Mouse (Mus musculus) T-helper 17 cell (primary cell): Measurements from ENCODE around the gene Wfs1.

Experiments used
- in situ Hi-C, 2 experiments: fragments of 300-600 bp; cut with MboI, MseI; formaldehyde crosslinking; loops; 1 replicate in 1 of 2; 2 replicates in 1 of 2; pipeline ENCODE4 v1.15.1; 2025; ENCODE audit warnings: high pct_unique_total_duplicates in 2 of 2

Gene Wfs1

DNA sequence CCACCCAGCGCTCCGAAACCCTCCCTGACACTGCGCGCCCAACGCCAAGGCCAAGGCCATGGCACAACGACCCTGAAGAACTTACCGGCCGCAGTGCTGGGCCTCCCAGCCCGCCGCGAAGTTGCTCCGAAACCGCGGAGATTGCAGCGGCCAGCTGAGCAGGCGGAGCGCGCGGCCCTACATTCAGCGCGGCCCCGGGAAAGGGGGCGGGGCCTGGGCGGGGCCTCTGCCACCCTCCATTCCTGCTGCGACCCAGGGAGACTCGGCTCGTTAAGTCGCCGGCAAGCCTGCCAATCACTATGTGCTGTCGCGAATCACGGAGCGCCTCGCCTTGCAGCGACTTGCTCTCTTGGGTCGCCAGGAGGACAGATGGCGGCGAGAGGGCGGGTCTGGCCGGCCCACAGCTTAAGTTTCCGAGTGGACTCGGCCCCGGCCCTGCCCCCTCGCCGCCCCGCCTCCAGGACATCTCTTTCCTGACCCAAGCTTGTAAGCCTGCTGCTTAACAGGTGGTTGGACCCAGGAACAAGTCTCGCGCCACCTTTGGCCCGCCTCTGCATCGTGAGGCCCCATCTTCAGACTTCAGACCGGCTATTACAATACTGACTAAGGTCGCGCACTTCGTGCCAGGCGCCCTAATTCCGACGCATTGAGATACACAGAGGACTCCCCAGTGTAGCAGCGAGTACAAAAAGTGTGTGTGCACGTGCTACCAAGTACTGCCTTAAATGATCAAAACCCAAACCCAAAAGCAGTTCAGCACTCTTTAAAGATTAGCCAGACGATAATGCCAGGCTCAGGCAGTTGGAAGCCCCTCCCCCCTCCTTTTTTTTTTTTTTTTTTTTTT, at the start of gene Wfs1:
TSS of gene Wfs1 (minus strand) at position 425 of the 844 bp plus-strand sequence.
- in situ Hi-C loops: no loop called here

DNA sequence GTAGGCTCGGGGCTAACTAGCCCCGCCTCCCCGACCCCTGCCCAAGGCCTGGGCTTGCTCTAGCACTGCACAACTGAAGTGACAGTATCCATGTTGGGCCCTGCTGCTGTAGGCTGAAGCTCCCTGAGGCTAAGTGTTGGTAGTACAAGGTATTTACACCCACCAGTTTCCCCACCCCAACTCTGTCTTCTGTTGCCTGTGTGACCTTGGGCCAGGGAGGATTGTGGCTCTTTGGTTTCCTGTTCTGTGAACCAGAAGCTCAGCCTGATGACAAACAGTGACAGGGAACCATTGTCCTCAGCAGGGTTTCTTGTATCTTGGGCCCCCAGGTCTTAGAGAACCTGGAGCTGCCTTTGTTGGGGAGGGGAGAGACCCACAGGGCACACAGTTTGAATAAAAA, 47.9 kb upstream of the Wfs1 start:
- in situ Hi-C loops: loop anchor here in 1 of 2 experiments (10.0 kb wide), 1 partner anchor 68 kb away; no protein-coding TSS in a partner anchor

DNA sequence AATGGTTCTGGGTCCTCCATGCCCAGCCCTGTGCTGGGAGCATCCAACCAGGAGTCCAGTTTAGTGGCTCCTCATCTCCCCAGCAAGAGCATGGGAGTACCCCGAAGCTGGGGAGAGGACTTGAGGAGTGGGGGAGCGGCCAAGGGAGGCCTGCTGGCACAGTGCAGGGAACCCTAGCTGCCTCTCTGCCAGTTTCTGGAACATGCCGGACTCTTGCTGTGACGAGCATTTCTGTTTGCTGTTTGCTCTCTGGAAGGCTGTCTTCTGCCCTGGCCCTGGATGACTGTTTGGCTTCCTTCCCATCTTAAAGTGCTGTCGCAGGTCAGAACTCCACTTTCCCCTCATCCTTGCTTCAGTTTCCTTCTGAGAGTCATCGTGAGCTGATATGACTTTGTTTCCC, 46.9 kb upstream of the Wfs1 start:
- in situ Hi-C loops: loop anchor here in 1 of 2 experiments (10.0 kb wide), 1 partner anchor 69 kb away; no protein-coding TSS in a partner anchor

DNA sequence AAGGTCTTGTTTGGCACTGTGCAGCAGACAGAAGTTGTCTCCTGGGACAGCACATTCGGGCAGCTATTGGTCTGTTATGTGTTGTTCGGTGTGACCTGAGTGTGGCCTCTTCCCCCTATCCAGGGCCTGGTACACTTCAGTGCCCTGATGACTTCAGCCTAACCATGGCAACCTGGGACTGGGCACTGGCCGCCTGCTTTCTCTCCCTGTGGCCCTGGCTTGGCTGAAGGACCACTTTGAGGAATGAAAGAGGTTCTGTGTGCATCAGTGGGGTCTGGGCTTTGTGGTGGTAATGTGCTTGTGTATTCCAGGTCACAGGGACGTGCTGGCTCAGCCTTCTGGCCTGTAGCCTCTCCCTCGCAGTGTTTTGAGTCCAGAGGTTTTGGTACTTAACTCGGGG, 46.2 kb upstream of the Wfs1 start:
- in situ Hi-C loops: loop anchor here in 1 of 2 experiments (10.0 kb wide), 1 partner anchor 70 kb away; no protein-coding TSS in a partner anchor

DNA sequence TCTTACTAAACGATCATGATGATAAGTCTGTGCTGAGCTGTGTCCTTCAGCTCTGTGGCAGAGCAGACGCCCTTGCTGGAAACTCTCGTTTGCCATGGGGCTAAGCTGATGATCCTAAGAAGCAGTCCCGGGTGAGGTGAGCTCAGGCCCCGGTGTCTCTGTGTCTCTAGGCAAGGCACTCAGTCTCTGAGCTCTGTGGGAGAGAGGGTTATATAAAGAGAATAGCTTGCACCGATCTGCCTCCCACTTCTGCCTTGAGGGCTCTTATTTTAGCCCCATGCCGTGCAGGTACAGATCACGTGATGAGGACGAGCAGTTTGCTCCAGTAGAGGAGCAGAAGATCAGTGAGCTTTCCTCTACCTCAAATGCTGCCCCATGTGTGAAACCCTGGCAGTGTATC, 41.7 kb upstream of the Wfs1 start:
- in situ Hi-C loops: loop anchor here in 1 of 2 experiments (10.0 kb wide), 1 partner anchor 74 kb away; no protein-coding TSS in a partner anchor

DNA sequence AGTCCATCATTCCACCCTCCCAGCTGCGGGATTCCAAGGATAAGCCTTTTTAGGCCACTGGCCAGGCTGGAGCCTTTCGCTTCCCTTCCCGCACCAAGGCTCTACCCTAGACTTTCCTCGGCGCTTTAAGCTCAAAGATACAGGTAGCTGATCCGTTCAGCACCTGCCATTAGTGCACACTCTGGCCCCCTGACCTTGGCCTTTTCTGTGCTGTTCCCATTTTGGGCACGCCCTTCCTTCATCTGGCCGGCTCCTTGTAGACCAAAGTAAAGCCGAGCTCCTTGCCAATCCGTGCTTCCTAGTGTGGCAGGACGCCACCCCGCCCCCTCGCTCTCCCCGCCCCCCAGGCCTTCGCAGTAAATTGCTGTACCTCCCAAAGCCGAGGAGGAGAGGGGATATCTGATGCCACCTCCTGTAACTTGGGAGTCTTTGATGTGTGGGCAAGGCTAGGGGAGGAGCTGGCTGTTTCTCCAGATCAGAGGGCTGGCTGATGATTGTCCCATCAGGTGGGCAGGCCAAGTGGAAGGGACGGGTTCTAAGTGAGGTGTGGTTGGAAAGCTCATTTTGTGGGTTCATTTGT, 40.4 kb upstream of the Wfs1 start:
- in situ Hi-C loops: no loop called here

DNA sequence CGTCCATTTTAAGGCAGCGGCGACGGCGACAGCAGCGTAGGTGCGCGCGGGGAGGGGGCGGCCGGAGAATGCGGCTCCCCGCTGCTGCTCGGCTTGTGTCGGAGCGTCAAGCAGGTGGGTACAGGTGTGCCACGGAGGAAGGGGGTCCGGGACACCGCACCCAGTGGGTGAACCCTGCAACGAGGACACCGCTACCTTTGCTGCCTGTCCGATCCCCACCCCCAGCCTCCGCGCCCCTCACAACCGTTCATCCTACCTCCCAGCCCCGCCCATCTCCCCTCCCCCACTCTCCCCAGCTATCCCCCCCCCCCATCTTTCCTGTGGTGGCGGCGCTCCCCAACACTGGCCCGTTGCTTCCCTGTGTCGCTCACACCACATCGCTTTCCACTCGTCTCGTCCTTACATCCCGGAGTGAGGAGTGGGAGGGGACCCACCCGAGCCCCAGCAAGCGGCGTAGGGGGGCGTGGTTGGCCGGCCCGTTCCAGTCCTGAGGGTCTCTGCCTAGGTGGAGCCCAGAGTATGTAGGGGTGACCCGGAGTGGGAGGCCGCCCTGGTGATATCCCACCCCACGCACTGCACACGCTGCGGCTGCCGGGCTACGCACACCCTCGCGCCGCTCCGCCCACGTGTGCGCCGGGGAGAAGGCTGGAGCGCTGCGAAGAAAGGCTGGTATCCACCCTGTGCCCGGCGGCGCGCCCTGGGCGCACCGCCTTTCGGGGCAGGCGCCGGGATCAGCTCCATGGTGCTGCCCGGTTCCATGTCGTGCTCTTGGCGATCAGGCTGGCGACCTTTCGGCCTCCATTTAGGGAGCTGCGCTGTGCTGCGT, 39.7 kb upstream of the Wfs1 start:
- in situ Hi-C loops: no loop called here

DNA sequence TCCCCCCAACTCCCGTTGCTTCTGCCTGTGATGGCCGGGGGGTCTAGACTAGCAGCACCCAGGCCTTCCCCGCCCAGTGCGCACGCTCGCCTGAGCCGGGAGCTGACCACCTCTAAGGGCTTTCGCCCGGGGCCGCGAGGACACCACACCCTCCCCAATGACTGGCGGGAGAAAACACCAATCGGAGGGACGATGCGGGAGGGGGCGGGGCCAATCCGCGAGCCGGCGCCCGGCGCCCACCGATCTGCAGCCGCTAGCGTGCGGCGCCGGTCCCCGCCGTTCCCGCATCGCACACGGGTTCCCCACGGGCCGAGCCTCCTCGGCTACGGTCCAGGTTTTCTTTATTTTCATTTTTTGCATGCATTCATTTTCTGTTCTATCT, 39.1 kb upstream of the Wfs1 start:
- in situ Hi-C loops: no loop called here

DNA sequence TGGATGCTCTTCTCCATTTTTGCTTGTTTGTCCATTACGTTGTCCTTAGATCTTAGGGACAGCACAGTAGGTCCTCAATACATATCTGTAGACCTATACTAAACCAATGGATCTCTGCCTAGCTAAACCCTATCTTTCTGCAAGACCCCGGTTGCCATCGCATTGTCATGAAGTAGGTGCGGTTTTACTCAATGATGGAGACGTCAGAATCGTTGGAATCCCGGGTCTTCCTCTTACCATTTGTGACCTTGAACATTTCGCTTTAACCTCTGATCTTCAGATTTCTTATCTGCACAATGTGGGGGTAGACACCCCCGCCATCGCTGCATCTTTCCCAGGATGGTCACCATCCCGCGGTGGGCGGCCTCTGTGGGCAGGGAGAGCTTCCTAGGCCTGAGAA, 38.7 kb upstream of the Wfs1 start:
- in situ Hi-C loops: no loop called here

DNA sequence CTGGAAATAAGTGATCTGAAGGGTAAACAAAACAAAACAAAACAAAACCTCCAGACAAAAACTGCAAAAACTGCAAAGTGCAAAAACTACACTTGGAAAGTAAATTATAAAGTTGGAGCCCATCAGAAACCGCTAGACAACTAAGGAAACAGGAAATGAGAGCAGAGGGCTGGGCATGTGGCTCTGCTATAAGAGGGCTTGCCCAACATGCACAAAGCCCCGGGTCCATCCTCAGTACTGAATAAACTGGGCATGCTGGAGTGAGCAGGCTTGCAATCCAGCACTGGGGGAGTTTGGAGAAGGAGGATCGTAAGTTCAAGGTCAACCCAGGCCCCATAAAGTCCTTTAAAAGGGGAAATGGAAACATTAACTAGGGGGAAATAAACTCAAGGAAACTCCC, 28.2 kb upstream of the Wfs1 start:
- in situ Hi-C loops: loop anchor here in 1 of 2 experiments (5.0 kb wide), 1 partner anchor 100 kb away; no protein-coding TSS in a partner anchor

DNA sequence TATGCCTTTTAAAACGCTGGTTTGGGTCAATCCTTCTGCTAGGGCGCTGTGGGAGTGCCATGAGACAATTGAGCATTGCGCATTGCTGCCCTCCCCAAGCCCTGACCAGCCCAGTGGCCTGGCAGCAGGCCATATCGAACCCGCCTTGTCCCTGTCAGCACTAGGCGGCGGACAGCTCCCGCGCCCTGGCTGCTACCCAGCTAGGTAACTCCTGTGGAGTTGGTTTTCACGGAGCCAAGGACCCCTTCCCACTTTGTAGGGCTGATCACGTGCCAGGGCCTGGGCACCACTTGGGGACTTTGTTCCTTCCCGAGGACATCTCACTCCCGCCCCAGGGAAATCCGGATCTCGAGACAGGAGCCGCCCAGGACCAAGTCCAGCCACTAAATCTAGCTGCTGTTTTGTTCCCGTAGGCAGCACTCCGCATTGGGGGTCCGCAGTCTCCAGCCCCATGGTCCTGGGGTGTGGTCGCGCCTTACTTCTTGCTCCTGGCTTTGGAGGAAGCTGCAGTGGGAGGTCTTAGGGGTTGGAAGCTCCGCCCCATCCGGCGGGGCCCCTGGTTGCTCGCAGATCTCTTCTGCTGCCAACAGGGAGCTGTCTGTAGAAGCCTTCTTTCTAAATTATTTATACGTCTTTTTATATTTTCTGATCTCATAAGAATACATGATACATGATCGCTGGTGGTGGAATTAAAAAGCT, 26.8 kb upstream of the Wfs1 start:
- in situ Hi-C loops: loop anchor here in 1 of 2 experiments (5.0 kb wide), 1 partner anchor 102 kb away; no protein-coding TSS in a partner anchor

DNA sequence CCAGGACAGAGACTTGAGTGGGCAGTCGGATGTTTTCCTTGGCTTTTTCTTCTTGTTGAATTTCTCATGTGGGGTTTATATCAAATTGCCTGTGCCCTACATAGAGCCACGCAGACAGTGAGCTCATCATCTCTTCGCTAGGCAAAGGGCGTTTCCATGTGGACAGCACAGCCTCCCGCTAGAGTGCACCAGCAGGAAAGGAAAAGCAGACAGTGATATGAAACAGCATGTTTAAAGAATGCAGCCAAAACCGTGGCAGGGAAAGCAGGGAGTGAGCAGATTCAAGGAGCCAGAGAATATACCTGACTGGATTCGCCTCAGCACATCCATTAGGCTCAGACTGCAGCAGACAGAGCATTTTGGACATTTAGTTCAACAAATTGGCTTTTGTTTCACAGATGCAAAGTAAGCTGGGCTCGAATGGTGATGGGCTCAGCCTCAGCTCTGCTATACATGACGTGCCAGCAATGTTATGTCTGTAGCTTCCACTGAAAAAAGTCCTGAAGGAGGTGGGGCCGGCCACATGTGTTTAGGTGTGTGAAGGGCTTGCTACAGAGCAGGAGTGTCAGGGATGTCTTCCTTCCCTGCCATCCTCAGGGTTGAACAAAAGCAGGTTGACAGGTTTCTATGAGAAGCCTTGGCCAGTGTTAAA, 21.8 kb upstream of the Wfs1 start:
- in situ Hi-C loops: no loop called here

DNA sequence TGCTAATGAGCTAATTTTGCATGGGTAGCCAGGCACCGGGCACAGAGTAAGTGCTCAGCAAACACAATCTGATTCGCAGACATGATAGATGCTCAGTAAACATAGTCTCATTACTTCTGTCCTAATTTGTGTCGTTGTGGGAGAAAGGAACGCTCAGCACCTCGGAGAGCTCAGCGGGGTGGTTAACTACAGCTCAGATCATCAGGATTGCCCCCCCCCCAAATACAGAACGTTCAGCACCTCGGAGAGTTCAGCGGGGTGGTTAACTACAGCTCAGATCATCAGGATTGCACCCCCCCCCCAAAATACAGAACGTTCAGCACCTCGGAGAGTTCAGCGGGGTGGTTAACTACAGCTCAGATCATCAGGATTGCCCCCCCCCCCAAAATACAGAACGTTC, 20.8 kb upstream of the Wfs1 start:
- in situ Hi-C loops: loop anchor here in 1 of 2 experiments (10.0 kb wide), 1 partner anchor 55 kb away; no protein-coding TSS in a partner anchor

DNA sequence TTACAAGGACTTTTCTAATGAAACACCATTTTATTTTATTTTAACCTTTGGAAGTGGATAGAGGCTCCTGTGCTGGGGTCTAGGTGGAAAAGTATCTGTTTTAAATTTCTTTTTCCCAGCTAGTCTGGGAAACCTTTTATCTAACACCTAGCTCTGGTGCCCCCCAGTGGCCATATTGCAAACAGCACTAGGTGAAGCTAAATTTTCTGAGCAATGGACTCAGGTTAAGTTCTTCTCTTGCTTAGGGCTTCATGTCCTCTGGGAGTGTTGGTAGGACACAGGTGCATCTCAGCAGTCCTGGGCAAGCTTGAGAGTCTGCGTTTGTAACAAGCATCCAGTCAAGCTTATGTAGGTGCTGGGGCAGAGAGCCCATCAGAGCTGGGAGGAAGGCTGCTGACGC, 13.0 kb upstream of the Wfs1 start:
- in situ Hi-C loops: loop anchor here in 1 of 2 experiments (10.0 kb wide), 1 partner anchor 47 kb away; no protein-coding TSS in a partner anchor

DNA sequence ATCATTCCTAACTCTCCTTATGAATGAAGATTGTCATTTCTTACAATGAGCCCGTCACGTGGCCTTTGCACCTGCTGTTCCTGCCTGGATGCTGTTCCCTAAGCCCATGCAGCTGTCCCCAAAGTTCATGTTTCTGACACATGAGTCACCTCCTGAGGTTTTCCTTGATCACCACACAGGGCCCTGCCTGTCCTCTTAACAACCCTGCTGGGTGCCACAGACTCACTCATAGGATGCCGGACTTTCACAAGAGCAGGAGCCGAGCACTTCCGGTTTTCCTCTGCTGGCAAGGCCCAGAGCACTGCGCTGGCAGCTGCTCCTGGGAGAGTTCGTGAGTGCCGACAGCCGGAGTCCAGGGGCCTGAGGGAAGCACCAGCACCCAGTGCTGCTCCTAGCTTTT, 12.0 kb upstream of the Wfs1 start:
- in situ Hi-C loops: loop anchor here in 1 of 2 experiments (10.0 kb wide), 1 partner anchor 46 kb away; no protein-coding TSS in a partner anchor

DNA sequence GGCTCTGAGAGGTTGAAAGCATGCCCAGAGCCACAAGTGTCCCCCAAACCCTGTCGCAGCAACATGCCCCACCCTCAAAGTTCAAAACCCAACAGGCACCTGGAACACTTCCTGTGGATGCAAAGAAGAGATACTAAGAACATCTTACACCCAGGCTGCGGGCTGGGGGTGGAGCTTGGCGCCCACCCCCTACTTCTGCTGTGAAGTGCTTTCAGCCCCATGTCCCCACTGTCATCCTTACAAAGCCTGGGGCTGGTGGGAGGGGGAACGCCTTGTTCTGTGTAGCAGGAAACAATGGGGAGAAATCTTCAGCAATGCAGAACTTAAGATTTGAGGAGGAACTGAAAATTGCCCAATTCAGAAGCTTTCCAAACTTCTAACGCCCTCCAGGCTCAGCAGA, 9.0 kb upstream of the Wfs1 start:
- in situ Hi-C loops: loop anchor here in 1 of 2 experiments (5.0 kb wide), 1 partner anchor 41 kb away; no protein-coding TSS in a partner anchor

DNA sequence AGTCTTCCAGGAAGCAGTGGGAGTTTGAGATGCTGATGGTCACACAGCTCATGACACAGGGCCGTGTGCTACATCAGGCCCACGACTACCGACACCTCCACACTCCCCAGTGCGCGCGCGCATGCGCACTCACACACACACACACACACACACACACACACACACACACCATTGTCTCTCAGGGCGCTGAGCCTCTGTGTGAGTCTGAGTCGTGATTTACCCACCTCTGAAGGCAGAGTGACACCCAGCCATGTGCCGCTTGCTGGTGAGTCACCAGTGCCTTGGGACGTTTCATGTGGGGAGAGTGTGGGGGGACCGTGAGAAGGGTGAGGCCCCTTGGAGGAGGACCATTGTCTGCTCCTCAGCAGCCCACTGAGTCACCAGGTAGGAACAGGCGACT, 7.4 kb upstream of the Wfs1 start:
- in situ Hi-C loops: loop anchor here in 1 of 2 experiments (5.0 kb wide), 1 partner anchor 39 kb away; no protein-coding TSS in a partner anchor

DNA sequence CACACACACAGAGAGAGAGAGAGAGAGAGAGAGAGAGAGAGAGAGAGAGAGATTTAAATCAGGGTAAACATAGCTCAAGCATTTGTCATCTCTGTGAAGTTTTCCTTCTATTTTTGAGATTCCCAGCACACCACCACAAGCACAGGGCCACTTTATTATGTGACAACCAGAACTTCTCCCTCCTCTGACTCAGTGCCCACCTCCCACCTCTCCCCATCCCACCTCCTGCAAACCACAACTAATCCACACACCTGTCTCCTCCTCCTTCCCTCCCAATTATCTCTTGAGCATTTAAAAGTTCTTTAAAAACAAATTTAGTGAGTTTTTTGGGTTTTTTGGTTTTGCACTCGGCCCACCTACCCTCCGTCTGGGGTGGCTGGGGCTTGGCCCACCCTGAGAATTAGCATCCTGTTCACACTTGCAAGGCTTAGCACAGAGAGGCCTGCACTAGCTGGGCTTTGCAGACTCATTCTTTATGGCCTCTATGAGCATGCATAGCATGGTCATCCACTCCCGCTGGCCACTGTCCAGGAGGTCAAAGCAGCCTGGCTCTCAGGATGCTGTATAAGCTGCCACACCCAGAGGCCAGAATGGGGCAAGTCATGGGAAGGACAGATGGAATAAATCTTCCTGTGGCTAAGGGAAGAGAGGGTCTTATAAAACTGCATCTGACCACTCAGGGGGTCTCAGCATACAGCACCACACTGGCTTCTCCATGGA, 1.8 kb upstream of the Wfs1 start:
- in situ Hi-C loops: no loop called here

DNA sequence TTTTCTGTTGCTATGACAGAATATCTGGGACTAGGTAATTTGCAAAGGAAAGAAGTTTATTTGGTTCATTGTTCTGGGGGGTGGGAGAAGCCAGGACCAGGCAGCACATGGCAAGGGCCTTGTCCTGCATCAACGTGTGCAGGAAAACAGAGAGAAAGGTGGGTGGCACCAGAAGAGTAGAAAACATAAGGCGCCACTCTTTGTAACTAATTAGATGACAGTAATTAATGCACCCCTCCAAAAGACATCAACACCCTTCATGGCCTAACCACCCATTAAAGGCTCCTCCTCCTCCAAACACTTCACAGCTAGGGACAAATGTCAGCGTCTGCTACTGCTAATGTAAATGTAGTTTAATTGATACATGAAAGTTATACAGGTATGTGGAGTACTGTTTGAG, 1.2 kb upstream of the Wfs1 start:
- in situ Hi-C loops: no loop called here

DNA sequence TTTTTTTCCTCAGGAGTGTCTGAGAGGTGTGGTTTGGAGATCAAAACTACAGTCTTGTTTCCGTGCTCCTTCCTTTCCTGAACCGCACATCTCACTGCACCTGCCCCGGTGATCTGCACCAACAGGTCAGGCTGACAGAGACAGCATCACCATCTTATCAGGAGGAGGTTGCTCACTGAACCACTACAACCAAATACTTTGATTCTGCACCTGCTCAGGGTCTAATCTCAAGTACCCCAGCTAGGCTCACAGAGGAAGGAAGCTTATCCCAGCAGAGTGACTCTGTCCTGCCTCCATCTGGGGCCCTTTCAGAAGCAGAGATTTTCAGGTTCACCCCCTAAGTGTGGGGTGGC, 596 bp upstream of the Wfs1 start:
- in situ Hi-C loops: no loop called here
